Mouse (Mus musculus) T-helper 17 cell (primary cell): ENCODE results near the gene Pcgf2.

Source experiments
- in situ Hi-C, 2 experiments: fragments of 300-600 bp; cut with MboI, MseI; formaldehyde crosslinking; loops; 1 replicate in 1 of 2; 2 replicates in 1 of 2; pipeline ENCODE4 v1.15.1; 2025; ENCODE audit warnings: high pct_unique_total_duplicates in 2 of 2

Pcgf2 gene

DNA sequence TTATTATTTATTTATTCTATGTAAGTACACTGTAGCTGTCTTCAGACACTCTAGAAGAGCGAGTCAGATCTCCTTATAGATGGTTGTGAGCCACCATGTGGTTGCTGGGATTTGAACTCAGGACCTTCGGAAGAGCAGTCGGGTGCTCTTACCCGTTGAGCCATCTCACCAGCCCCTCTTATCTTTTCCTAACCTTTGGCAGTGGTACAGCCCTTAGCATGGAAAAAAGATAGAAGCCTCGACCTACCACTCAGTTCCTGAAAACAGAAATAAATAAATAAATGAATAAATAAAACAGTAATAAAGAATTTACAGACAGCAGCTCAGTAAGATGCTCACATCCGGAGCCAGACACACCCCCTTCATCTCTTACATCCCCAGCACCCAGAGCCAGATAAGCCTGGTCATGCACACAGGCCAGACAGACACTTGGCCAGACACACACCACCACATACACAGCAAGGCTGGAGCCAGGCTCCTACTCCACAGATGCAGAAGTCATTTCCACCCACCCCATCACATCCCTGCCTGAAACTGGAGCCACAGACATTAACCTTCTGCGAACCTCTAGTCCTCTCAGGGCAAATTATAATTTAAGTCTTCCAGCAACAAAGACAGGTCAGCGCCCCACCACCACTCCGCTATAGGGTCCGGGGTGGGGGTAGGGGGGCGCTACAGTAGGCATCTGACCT lies 3.0 kb downstream of the Pcgf2 start:
- in situ Hi-C loops: loop anchor here in 1 of 2 experiments (5.0 kb wide), 1 partner anchor 65 kb away; no protein-coding TSS in a partner anchor

DNA sequence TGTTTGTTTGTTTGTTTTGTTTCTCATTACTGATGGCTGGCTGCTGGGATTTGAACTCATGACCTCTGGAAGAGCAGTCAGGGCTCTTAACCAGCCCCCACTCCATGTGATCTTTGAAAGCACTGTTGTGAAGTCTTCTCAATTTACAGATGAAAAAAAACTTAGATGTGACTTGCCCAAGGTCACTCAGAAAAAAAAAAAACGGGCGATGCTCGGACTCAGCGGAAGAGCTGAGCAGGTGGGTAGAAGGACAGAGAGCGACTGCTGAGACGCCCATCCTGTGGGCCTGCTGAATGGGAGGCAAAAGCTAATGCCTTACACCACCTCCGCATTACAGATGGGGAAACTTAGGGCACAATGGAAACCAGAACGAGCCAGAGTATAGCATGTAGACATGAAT lies 3.6 kb downstream of the Pcgf2 start:
- in situ Hi-C loops: loop anchor here in 1 of 2 experiments (5.0 kb wide), 1 partner anchor 64 kb away; no protein-coding TSS in a partner anchor

DNA sequence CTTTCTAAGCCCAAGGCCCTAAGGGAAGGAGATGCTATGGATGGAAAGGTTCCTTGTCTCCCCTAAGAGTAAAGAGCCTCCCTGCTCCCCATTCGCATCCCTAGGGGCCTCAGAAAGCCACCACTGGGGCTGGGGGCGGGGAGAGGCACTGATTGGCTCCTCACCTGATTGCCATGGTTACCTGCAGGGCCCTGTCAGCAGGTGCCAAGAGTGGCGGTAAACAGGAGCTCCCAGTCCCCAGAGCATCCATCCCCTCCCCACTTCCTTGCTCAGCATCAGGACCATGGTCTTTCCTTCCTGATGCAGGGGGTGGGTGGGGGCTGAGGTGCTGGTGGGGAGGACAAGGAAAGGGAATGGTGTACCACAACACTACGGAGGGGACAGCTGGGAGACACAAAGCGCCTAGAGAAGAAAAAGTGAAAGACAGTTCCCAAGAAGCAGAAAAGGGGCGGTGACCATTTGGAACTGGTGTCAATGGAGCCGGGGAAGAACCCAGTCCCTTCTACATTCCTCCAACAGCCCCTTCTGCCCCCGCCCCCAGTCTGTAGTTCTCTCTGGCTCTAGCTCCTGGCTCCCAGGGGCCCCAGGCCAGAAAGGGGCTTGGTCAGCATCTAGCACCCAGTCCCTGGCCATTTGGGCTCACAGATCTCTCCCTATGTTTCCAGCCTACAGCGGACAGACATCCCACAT lies 4.4 kb downstream of the Pcgf2 start:
- in situ Hi-C loops: loop anchor here in 1 of 2 experiments (5.0 kb wide), 1 partner anchor 64 kb away; no protein-coding TSS in a partner anchor

DNA sequence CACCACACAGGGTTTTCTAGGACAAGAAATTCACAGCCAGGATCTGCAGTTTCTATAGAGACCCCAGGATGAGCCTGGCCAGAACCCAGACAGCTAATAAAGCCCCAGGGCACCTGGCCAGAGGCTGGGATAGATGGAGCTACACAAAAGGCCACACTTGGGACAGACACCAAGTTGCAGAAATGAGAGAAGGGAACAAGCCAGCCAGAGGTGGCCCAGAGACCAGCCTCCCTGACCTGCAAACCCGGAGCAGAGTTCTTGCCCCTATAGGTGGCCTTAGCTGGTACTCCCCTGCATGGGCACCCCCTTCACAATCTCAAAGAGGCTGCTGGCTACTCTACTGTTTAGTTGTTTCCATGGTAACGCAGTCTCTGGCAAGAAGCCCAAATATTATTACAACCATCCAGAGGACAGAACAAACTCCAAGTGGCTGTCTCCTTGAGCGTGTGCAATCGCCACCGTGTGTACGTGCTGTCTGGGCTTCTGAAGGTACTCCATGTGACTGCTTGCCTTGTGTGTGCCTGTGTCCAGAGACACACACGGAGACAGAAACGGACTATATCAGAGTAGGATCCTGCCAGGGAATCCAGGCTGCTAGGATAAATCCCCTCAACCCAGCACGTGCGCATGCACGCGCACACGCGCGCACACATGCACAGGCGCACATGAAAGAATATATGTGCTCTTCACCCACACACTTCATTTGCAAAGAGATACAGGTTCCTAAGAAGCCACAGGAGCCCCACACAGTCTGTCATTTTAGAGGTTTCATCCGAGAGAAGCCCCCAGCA lies 5.2 kb downstream of the Pcgf2 start:
- in situ Hi-C loops: loop anchor here (5.0 kb wide), 3 partner anchors 43 to 63 kb away; no protein-coding TSS in a partner anchor

DNA sequence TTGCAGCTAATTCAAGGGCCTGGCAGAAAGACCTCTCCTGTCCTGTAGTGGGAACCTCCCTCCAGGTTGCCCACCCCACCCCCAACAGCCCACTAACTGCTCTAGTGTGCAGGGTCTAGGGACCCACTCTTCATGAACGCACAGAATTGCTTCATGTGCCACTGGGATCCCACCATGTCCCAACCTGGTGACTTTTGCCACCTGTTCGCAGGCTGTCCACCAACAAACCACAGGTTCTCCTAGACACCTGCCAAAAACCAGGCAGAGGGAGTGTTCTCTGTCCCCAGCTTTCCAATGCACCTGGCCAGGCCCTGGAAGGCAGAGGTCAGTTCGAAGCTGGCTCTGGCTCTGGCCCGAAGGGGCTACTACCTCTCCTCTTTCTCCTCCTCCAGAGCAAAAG lies 5.9 kb downstream of the Pcgf2 start:
- in situ Hi-C loops: loop anchor here (5.0 kb wide), 2 partner anchors 42 to 52 kb away; no protein-coding TSS in a partner anchor

DNA sequence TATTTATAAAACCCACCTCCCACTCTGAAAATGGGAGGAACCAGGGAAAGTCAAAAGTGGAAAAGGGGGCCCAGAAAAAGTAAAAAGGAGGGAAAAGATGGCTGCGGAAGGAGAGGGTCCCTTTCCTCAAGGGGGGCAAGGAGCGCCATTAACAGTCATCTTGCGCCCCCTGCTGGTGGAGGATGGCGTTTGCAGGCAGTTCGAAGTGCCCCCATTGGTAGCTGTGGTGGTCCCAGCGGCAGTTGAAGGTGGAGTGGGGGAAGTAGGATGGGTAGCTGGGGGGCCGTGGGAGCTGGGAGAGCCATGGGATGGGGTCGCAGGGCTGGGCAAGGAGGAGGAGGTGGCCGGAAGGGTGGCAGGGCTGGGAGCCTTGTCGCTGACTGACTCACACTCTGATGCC lies 10.4 kb downstream of the Pcgf2 start:
- in situ Hi-C loops: loop anchor here (5.0 kb wide), 2 partner anchors 38 to 48 kb away; no protein-coding TSS in a partner anchor

DNA sequence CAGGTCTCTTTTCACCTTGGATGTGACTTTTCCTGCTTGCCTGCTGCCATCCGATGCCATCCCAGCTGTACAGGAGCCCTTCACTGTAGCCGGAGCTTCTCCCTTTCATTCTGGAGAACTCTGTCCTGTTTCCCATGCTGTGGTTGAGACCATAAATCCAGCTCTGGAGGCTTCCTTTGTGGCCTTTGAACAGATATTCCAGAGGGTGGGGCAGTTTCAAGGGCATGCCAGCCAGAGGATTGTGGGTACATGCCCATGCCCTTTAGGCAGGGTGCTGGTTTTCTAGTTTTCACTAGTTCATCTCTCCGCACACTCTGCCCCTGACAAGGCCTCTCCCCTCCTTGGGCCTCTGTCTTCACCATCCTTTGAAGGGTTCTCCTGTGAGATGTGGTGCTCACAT lies 13.2 kb downstream of the Pcgf2 start:
- in situ Hi-C loops: no loop called here

DNA sequence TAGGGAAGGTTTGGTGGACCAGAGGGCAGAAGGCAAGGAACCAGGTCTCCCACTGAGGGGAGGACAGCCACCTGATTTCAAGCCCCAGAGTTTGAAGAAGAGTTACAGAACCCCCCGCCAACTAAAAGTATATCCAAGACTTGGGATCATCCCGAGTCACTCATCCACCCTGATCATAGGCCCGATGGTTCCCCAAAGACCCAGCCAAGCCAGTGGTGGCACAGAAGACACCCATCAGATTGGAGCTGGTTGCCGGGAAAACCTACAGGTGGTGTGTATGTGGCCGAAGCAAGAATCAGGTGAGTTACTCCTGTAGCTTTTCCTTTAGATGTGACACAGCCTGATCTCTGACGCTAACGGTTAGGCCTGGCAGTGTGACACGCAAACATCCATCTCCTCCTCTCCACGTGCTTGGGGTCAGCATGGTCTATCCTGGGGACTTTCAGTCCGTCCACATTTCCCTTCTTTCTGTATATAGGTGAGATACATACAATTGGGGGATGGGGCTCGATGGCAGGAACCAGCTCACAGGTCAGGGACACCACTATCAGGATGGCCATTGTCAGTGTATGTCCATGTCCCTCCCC lies 13.9 kb downstream of the Pcgf2 start:
- in situ Hi-C loops: no loop called here

DNA sequence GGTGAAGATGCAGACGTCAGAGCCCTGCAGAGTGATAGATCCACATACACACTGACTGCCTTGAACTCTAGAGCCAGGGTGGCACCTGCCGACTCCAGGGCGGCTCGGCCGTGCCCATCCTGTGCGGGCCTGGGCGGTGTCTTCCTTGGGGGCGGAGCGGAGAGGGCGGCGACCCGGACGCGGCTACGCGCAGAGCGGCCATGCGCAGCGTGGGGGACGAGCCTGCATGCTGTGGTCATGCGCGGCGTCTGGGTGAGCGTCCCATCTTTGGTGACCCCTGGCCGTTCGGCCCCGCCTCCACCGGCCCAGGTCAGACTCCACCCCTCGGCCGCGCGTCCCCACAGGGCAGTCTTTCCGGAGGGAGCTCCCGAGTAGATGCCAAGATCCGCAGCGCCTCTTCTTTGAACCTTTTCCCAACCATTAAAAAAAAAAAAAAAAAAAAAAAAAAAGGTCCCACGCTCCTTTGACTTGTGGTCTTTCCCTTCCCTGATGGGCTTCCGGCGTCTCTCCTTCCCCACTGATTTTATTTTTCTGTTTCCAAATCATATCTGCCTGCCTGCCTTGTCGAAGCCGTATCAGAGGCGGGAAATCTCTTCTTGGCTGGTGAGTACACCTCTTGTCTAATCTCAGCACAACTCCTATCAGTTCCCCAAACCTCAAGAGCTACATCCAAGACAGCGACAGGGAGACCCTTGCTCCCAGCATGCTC lies 14.5 kb downstream of the Pcgf2 start, which contains the start of gene Cisd3:
Cisd3 (plus strand) TSS at position 214 of the 709 bp plus-strand sequence.
- in situ Hi-C loops: no loop called here

DNA sequence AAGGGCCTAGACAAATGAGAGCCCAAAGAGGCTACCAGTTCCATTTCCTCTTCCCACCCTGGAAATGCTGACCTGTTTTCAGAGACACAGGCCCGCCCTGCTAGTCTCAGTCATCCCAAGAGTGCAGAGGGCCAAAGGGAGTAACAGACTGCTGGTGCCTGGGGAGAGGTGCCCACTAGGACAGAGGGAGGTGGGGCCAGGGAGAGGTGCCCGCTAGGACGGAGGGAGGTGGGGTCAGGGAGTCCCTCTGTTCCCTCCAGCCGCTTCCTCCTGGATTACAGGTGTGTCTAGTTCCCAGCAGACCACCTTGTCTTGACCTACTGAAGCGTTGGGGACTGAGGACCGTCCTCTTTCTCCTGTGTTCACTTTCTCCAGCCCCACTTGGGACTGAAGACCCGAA lies 15.5 kb downstream of the Pcgf2 start:
- in situ Hi-C loops: no loop called here

DNA sequence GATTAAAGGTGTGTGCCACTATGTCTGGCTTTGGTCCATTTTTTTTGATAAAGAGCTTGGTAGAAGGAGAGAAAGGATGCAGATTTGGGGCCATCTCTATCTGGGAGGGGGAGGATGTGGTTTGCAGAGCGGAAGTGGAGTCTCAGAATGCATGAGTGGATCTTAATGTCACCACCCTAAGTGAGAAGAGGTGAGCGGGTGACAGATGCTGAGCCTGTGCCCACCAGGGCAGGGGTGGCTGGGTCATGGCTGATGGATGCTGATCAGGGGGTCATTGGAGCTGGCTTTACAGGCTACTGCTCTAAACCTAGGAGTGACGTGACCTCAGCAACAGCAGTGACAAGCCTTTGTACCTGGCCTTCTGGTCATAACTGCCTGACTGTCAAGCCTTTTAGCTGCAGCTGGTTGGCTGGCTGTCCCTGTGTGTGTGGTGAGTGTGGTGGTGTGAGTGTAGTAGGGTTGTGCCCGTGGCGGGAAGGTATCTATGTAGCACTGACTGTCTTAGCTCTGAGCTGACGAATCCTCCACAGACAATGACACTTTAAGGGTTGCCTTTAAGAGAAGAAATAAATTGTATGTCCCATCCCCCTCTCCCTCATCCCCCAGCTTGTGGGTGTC lies 16.1 kb downstream of the Pcgf2 start:
- in situ Hi-C loops: no loop called here

DNA sequence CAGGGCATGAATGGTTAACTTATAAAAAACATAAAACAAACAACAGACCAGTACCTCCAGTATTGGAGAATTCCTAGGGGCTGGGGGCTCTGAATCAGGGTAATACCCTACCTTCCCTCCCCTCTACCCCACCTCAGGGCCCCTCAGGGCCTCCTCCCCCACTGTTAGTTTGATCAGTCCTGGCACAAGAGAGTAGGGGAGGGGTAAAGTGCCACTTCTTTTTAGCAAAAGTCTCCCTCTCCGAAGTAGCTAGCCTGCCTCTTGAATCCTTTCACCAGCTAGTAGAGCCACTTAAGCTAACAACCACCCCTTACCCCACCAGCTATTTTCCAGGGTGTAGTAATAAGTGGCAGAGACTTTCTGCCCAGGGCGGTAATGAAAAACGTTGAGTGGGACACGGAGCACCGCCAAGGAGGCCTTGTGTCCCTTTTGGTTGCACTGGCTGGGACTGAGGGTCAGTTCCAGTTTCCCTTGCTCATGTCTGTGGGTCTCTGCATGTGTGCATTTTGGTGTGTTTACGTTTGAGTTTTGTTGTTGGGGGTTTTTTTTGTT lies 17.7 kb downstream of the Pcgf2 start:
- in situ Hi-C loops: no loop called here

DNA sequence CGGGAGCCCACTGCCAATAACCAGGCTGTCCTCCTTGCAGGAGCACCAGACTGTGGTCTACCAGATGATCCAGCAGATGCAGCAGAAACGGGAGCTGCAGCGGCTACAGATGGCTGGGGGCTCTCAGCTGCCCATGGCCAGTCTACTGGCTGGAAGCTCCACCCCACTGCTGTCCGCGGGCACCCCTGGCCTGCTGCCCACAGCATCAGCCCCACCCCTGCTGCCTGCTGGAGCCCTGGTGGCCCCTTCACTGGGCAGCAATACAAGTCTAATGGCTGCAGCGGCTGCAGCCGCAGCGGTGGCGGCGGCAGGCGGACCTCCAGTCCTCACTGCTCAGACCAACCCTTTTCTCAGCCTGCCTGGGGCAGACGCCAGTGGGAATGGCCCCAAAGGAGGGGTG lies 19.9 kb downstream of the Pcgf2 start:
- in situ Hi-C loops: no loop called here

DNA sequence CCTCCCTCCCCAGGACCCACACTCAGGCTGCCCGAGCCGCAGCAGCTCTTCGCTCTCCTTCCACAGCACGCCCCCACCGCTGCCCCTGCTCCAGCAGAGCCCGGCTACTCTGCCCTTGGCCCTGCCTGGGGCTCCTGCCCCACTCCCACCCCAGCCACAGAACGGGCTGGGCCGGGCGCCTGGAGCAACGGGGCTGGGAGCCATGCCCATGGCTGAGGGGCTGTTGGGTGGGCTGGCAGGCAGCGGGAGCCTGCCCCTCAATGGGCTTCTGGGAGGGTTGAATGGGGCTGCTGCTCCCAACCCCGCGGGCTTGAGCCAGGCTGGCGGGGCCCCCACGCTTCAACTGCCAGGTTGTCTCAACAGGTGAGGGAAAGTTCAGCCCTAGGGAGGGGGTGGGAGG lies 22.0 kb downstream of the Pcgf2 start:
- in situ Hi-C loops: no loop called here

DNA sequence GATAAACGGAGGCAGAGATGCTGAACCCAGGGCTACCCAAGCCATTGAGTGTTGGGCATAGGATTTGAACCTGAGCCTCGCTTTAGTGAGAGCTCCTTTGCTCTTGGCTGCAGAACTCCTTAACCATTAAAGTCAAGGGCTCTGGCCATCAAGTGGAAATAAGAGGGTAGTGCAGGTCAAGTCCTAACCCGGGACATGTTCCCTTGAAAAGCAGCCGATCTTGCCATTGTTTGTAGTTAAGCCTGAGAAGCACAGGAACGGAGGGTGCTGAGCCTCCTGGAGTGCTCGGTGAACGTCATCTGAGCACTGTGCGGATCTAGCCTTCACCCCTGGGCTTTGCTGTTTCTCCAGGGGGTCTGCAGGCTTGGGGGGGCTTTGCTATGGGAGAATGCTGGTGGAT lies 22.5 kb downstream of the Pcgf2 start:
- in situ Hi-C loops: no loop called here

DNA sequence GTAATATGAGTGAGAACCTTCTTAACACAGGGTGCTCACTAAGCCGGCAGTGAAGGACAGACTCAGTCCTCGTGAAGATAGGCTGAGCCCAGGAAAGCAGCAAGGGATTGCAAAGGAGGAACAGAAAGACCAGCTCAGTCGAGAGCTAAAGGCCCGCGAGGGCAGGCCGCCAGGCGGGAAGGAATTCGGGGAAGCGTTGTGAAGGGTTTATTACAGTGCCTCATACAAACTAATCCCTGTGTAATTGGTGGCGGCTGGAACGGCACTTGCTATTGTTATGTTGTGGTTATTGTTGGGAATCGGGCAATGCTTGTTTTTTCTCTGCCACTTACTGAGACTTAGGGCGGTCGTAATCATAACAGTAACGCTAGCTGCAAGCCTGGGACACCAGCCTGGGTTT lies 22.9 kb downstream of the Pcgf2 start:
- in situ Hi-C loops: no loop called here

DNA sequence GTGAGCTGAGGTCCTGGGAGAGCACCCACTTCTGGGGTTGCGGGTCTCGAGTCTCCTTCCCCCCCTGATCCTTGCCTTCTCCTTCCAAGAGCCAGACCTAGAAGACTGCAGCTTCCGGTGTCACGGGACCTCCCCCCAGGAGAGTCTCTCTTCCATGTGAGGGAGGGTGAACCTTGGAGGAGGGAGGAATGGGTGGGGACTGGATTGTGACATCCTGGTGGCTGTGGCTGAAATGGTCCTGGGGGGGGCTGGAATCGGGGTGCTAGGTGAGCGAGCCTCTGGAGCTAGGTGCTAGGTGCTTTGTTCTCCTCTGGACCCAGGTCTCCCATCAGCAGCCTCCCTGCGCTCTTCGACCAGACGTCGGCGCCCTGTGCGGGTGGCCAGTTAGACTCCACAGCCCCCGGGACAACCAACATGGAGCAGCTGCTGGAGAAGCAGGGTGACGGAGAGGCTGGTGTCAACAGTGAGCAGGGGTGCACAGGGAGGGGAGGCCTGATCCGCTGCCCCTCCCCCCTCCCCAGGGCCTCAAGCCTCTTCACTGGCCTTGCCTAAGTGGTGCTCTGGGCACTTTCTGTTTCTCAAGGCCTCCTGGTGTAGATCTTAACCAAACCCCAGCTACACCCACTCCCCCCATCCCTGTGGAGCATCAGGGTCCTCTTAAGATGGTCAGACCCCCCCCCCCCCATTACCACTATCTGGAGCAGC lies 24.1 kb downstream of the Pcgf2 start:
- in situ Hi-C loops: no loop called here

DNA sequence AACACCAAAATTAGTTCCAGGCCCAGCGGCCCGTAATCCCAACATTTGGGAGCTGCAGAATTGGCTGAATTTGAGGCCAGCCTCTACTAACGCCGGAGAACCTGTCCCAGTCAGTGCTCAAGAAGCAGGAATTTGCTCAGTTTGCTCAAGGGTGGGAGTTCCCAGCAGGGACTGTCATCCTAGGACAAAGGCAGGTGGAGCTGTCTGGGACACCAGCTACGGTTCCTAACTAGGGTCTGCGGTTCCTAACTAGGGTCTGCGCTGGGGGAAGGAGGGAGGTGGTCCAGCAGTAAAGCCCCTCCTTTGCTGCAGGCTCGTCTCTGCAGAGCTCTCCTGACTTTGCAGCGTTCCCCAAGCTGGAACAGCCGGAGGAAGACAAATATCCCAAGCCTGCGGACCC lies 27.1 kb downstream of the Pcgf2 start:
- in situ Hi-C loops: no loop called here

DNA sequence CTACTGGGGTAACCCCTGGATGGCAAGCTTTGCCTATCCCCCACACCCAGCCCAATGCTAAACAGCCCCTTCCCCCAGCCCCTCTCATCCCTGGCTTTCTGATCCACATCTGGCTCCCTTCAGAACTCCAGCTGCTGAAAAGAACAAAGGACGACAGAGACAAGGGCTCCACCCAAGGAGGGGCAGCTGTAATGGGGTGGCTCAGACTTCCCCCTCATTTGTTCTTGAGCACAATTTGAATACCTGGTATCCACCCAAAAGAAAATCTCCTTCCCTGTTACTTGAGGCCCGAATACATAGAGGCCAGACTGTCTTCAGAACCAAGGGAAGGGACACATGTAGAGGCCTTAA lies 29.1 kb downstream of the Pcgf2 start:
- in situ Hi-C loops: no loop called here
